Mouse (Mus musculus) ES-CJ7 (cell line): Measurements from ENCODE around the gene Nppa.
A peak's percentile ranks its signal among the peaks of the same experiment; 100 is the strongest.

Experiments
- DNase-seq: peaks from one replicate; pipeline ENCODE4 v3.0.0; 2011; ENCODE audit warnings: low read depth, low spot score

The Nppa gene

GRCm38 (mm10) chr4:148000202-148000772 lies at the start of gene Nppa:
Nppa (plus strand) TSS chr4:148000722.
- no peak for DNase-seq

DNA sequence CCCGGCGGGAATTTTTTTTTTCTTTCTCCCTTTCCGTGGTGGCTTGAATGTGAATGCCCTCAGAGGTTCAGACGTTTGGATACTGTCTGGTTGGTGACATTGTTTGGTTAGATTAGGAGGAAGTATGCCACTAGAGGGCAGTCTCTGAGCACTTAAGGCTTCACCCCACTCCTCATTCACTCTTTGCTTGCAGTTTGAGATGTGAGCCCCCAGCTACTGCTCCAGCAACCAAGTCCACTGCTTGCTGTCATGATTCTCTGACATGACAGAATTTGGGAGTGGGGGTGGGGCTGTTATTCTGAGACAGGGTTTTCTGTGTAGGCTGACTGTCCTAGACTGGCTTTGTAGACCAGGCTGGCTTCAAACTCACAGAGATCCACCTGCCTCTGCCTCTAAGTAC lies 46.9 kb upstream of the Nppa start:
- peak; percentile 86 for DNase-seq

GRCm38 (mm10) chr4:147957141-147957540 lies 43.4 kb upstream of the Nppa start:
- peak; percentile 58 for DNase-seq

DNA sequence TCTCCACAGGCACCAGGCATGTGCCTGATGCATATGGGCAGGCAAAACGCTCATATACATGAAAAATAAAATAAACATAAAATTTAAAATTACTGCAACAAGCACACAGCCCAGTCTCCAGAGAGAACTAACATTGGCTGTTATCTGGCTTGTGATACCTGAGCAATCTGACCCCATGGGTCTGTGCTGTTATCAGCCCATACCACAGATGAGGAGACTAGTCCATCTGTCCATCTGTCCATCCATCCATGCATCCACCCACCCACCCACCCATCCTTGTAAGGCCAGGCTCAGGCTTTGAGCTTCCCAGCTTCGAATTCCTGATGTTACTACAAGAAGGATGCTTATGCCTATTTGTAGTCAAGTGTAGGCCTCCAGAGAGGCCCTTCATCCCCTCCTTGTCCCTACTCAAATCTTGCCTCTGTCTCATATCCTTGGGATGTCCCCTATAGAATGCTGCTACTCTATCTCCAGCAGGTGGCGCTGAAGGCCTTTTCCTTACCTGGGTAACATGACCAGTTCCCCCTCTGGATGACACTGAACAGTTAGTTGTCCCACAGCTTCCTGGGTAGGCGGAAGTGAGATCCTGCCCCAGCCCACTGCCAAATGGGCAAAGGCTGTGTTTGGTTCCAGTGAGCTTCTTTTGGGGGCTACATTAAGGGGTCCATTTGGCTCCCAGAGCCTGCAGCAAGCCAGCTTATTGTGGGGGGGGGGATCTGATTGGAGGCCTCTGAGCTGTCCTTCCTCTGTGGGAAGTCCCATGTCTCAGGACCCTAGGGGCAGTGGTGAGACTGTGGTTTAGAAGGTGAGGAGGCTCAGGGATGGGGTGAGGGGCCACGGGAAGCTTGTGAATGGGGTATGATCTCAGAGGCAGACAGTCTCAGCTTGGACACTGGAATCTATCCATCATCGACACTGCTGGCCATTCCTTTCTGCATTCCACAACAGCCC lies 40.4 kb upstream of the Nppa start:
- DNase-seq, result peak; percentile 84

- DNase-seq, result no peak
Observed at GRCm38 (mm10) chr4:147962781-147963180, 37.7 kb upstream of the Nppa start.

- DNase-seq, result no peak
Observed at GRCm38 (mm10) chr4:147963623-147964022, 36.9 kb upstream of the Nppa start.

DNA sequence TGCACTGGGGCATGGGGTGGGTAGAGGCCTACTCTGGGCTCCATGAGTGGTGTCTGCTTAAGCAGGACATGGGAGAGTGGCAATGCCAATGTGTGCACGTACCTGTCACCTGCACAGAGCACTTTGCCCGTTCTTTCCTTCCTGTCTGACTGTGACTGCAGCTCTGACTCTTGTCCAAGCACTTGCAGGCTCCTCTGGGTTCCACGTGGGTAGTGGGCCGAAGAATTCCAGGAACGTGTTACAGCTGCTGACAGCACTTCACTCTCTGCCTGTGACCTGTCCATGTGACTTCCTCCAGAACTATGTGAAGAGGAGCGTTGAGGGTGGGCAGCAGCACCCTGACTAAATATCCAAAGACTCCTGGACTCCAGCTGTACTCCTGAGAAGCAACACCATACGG lies 34.8 kb upstream of the Nppa start:
- DNase-seq, result no peak

- no peak for DNase-seq
Observed at GRCm38 (mm10) chr4:147968816-147969215, 31.7 kb upstream of the Nppa start.

DNA sequence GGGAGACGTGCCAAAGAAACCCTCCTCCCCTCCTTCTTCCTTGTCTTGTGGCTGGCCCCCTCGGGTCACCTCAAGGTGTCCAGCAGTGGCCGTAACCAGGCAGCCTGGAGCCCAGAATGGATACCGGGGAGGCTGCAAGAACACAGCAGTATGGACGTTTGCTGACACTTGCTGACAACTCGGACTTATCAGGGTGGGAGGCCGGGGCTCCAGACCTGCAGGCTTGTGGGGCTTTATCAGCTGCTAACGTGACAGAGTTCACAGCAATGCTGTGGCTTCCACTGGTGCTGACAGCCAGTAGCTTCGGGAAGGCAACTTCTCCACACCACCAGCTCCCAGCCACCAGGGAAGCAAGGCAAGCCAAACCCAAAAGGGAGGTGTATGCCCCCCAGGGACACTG lies 31.2 kb upstream of the Nppa start:
- no peak for DNase-seq

- no peak for DNase-seq
Observed at GRCm38 (mm10) chr4:147976237-147976636, 24.3 kb upstream of the Nppa start.

DNA sequence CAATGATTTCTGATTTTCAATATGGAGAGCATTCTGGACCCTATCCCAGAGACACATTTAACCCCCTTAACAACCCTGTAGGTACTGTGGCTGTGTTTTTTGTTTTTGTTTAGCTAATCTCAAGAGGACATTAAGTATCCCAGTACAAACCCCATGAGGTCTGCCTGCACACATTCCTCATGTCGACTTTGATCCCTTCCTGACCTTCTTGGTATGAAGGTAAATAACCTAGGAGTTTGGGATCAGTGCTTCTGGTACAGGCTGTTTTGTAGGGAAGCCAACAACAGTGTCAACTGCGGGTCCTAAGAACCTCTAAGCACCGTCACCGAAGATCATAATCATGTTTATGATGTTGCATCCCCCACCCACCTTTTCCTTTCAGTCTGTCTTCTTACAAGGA lies 22.8 kb upstream of the Nppa start:
- no peak for DNase-seq

DNA sequence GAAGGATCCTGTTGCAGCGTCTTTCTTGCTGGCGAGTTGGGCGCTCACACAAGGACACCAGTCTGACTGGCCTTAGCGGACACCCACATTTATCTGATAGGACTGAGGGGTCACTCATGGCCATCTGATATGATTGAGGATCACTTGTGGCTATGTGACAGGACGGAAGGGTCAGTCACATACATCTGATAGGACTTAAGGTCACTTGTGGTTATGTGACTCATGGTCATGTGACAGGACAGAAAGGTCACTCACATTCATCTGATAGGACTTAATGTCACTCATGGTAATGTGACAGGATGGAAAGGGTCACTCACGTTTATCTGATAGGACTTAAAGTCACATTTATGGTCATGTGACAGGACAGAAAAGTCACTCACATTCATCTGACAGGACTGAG lies 22.1 kb upstream of the Nppa start:
- no peak for DNase-seq

DNA sequence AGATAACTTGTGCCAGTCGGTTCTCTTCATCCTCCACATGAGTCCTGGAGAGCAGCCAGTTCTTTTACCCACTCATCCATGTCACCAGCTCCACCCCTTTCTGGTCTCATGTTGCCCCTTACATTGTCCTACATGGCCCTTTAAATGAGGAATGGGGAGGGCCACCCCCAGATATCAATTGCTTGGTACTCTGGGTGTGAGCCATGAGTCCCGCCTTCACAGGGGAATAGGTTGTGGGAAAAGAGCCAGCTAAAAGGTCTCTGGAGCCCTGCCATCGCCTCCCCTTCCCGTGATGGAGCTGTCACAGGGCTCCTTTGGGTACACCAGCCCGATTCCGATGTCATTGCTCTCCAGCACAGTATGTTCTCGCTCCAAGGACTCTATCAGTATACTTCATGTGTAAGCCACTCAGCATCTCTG lies 21.1 kb upstream of the Nppa start:
- DNase-seq, result no peak

DNA sequence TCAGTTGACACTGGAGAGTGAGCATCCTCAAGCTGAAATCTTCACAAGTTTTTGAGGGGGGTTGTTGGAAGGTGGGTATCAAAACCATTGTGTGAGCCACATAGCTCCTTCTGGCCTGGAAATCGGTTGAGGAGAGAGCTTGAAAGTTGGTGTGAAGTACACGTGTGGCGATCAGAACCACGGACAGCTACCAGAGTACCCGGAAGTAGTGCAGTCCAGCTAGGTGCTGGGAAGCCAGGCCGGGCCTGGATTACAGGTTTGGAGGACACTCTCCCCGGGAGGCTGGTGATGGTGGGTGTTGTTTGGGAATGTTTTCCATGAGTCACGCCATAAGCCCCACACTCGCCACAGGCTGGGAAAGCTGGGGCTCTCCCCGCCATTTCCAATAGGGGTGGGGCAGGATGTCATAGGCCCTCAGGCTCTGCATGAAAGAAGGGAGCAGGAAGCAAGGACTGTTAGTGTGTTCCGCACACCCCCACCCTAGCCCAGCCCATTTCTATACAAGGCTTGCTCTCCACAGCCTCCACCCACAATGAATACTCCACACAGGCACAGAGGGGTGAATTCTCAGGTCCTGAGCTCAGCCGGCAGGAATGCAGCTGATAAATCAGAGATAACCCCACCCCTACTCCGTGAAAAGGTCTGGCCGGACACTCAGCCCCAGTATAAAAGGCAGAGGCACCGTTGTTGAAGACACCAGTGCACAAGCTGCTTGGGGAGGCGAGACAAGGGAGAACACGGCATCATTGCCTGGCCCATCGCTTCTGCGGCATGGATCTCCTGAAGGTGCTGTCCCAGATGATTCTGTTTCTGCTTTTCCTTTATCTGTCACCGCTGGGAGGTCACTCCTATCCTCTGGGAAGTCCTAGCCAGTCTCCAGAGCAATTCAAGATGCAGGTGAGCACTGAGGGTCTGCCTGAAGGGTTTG lies 15.1 kb upstream of the Nppa start, which contains the start of gene Nppb:
TSS of gene Nppb (plus strand) at position 584 of the 928 bp plus-strand sequence.
- peak; percentile 85 for DNase-seq

DNA sequence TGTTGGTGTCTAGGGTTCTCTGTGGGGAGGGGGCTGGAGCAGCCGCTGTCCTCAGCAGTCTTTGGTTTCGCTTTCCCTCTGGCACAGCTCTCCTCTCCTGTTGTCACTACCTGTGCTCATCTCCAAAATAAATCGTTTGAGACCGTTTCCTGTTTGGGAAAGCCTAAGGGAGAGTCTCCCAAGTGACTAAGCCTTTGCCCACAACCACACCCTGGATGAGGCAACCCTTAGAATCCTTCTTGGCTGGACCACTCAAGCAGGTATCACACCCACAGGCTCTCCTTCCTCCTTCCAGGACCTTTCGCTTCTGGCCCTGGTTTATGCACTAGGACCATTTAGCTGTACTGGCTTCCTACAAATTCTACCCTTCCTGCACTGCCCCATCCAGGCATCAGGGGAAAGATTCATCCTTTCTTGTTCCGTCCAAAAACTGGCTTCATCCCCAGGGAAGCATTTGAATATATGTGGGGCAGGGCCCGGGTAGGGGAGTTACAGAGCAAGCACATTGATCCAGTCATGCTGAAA lies 6.9 kb upstream of the Nppa start:
- no peak for DNase-seq

- DNase-seq, result no peak
Observed at GRCm38 (mm10) chr4:147995311-147995710, 5.2 kb upstream of the Nppa start.

- DNase-seq, result no peak
Observed at GRCm38 (mm10) chr4:148001013-148001789, 679 bp downstream of the Nppa start.

- DNase-seq, result no peak
Observed at GRCm38 (mm10) chr4:148001866-148002265, 1.3 kb downstream of the Nppa start.

GRCm38 (mm10) chr4:148004361-148004760 lies 3.8 kb downstream of the Nppa start:
- no peak for DNase-seq

DNA sequence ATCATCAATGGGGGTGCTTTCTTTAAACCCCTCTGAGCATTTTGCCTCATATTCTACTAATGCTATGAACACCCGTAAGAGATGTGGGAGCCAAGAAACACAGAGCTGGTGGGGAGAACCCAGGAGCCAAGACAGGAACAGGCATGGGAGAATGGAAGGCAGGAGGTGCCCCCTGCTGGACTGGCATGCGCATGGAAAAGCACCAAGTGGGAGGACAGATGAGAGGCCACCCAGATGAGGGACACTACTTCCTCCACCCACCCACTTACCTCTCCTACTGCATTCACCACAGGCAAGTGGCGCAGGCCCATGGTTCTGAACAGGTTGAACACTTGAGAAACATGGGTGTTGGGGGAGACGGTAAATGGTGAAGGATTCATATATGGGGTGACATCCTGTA lies 7.9 kb downstream of the Nppa start:
- DNase-seq, result no peak

DNA sequence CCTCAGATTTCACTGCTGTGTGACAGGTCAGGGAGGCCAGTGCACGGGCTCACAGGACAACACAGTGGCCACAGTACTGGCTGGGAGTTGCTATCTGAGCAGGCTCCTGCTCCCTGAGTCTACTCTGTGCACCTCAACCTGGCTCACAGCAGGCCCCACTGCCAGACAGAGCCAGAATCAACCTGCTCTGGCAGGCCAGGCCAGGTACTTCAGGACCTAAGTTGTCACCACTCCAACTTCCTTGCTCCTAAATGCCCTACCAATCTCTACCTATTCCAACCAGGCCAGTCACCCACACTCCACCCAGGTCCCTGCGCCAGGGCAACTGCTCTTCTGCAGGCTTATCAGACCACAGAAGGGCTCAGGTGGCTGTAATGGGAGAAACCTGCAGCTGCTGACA lies 9.1 kb downstream of the Nppa start:
- no peak for DNase-seq
